Mouse (Mus musculus) cerebellum, adult 2 months (tissue): Measurements from ENCODE around the gene Rlim.

Source experiments
- CTCF ChIP-seq: fragments of 200-500 bp; IDR thresholded peaks from 2 replicates; pipeline ENCODE4 v1.5.1; 2011; ENCODE audit warnings: low read depth, mild to moderate bottlenecking, control low read depth, low read length, moderate library complexity, borderline replicate concordance; ENCODE audit not compliant: insufficient read depth
- POLR2A ChIP-seq: fragments of 200-500 bp; IDR thresholded peaks from 2 replicates; pipeline ENCODE4 v1.6.1; 2011; ENCODE audit warnings: low read length, control low read depth, borderline replicate concordance; ENCODE audit not compliant: insufficient read depth

DNA sequence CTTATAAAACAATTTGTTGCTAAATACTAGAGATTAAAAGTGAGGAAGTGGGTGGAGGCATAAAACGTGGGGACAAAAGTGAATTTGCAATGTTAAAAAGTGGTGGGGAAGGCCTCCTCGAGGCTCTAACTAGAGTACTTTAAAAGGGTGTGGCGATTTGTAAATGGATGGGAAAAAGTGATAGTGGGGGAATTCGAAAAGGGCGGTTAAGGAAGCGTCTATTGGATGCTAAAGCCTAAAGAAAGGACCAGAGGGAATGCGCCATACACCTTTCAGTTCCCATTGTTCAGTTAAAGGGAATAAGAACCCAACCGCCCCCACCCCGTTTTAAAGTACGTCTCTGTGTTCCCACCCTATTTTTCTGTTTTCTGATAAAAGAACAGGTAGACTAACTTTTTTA is 722 bp upstream of the Rlim start:
- TF ChIP-seq CTCF, result no peak
- TF ChIP-seq POLR2A, result no peak
